Mouse (Mus musculus) cerebellum, adult 18-20 months (tissue): ENCODE data around the gene Scarb2.
A peak's percentile ranks its signal among the peaks of the same experiment; 100 is the strongest.

Experiments used
- DNase-seq, 2 experiments: peaks; one replicate each; pipeline ENCODE4 v3.0.0; 2021

Gene Scarb2

GRCm38 (mm10) chr5:92490779-92491178 lies 15.9 kb downstream of the Scarb2 start:
- DNase-seq: no peak

DNA sequence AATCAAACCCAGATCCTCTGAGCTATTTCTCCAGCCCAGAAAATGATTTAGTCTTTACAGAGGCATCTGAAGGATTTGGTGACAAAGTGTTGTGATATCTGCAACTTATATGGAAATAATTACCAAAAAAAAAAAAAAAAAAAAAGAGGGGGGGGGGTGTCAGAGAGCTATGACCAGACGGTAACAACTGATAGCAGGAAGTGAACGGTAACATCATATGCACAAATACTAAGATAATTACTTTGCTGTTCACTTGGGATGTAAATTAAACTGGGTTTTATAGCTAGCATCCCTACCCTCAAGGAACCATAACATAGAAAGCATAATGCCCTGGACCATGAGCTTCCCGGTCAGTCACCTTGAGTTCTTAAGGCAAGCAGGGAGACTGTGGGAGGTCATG lies 16.3 kb downstream of the Scarb2 start:
- no peak for DNase-seq

DNA sequence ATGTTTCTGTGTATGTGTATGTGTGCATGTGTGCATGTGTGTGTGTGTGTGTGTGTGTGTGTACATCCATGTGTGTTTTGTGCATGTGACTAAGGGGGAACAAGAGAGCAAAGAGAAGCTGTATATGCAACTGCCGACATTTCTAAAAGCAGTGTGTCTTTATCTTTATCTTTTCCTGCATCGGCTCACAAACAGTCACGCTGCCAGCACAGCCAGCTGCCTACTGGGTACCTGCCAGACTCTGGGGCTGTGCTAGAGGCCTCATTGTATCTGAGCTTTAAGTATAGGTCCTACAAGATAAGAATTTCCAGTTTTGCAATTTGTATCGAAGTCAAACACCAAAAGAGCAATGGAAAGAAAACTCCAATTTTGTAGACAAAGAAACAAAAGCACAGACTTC lies 17.1 kb downstream of the Scarb2 start:
- DNase-seq: peak; percentile 41 to 51

DNA sequence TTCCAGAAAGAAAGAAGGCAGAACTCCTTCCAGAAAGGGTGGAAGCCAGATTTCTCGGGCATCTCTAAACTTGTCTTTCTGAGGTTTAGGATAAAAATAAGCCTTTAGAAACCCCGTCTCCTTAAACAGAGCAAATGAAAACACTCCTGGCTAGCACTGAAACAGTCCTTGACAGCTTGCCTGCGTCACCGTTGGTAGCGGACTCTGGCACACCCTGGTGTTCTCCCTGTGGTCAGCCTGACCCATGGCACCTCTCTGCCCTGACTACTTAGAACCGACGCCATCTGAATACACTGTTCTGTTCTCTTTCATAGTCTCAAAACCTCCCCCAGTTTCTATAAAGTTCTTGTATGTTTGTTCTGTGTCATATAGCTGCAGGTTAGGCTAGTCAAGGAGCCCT lies 17.7 kb downstream of the Scarb2 start:
- peak; percentile 28 to 37 for DNase-seq

- no peak for DNase-seq
Measured at GRCm38 (mm10) chr5:92488408-92488807, 18.2 kb downstream of the Scarb2 start.

DNA sequence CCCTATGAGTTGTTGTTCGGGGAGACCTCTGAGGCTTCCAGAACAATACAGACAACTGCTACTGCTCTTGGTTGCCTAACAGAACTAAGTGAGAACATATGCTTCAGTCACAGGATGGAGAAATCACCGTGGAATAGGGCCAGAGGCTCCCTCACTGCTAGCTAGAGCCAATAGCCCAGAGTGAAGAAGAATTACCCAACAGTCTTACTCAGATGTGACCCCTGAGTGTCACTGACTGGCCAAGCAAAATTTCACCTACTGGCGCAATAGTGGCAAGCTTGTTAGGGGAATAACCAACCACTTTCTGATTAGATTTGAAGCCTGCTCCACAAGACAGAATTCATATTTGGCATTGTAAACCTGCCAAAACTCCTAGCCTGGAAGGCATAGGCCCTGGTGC lies 19.9 kb downstream of the Scarb2 start:
- DNase-seq: peak; percentile 34 to 39

DNA sequence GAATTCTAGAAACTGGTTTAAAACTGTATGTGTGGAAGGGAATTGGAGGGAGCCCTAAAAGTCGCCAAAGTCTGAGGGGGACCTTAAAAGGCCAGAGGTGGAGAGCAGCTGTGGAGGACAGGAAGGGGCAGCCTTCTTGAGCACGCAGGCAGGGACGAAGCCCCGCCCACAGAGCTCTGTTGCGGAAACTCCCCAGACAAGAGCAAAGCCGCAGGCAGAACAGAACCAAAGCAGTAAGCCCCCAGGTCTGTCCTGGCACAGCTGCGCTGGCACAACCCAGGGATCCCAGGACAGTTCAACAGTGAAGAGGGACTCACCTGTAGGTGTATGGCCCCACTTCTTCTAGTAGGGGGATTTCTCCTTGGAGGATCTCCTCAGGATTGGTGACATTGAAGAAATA lies 21.8 kb downstream of the Scarb2 start:
- DNase-seq: no peak

- no peak for DNase-seq
Measured at GRCm38 (mm10) chr5:92472863-92473262, 33.8 kb downstream of the Scarb2 start.

DNA sequence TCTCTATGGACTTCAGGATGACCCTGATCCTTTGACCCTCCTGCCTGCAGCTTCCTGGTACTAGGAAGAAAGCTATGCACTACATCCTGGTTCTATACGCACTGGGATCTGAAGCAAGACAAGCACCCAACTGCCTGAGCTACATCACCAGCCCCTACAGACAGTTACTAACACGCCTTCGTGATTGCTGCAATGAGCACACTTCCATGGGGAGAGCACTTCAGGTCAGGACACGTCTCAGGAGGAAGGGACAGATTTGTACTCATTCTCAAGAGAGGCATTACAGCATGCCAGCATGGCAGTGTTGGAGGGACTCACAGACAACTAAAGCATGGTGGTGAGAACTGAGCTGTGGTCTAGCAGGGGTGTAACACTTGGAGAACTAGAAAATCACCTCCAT lies 35.1 kb downstream of the Scarb2 start:
- no peak for DNase-seq

DNA sequence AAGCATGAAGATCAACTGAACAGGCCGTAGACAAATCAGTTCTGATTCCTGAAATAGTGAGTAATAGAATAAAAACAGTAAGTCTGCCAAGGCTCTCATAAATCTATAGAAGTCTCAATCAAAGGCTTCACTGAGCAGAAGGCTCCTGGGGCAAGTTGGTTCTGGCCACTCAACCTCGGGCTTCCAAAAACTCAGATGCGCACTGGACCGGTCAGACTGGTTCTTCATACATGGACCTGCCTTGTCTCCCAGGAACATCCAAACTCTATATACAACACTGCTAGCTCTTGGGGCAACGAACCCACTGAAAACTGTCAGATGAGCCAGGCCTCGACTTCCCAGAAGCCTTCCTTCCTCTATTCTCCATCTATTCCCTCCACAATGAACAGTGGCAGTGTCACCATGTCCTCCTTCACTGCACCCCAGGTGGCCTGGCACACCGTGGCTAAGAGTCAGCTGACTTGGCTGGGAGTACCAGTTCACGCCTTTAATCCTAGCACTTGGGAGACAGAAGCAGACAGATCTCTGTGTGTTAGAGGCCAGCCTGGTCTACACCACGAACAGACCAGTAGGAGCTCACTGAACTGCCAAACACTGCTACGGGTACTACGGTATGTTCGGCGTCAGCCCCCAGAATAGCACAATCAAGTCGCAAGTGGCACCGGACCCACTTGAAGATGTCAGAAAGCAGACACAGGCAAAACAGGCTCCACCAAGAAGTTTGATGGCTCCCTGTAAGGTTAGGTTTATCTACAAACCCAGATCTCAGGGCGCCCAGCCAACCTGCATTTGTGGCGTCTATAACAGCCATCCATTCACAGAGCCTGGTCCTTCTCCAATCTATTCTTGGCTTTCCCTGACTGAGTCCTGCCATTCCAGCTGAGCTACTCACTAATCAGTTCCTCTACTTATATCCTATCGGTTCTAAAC lies 37.2 kb downstream of the Scarb2 start:
- peak; percentile 46 to 56 for DNase-seq

- no peak for DNase-seq
Measured at GRCm38 (mm10) chr5:92468234-92468633, 38.4 kb downstream of the Scarb2 start.

- no peak for DNase-seq
Measured at GRCm38 (mm10) chr5:92467102-92467766, 39.4 kb downstream of the Scarb2 start.

DNA sequence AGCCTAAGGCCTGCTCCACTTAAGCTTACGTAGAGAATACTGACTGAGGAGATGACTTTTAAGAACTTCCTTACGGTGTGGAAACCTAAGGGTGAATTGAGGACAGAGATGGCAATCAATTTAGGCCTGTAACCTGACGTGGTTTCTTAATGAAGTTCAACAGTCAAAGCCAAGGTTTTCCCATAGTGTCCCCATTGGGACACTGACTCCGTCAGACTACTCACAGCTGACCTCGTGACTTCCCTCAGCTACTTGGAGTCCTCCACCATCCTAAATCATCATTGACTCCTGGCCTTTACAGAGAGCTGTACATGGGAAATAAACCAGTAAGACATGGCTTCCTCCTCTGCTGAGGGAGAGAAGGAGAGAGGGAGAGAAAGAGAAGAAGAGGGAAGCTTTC lies 41.1 kb downstream of the Scarb2 start:
- DNase-seq: no peak

- DNase-seq: peak; percentile 70 to 72
Measured at GRCm38 (mm10) chr5:92461321-92461720, 45.3 kb downstream of the Scarb2 start.

DNA sequence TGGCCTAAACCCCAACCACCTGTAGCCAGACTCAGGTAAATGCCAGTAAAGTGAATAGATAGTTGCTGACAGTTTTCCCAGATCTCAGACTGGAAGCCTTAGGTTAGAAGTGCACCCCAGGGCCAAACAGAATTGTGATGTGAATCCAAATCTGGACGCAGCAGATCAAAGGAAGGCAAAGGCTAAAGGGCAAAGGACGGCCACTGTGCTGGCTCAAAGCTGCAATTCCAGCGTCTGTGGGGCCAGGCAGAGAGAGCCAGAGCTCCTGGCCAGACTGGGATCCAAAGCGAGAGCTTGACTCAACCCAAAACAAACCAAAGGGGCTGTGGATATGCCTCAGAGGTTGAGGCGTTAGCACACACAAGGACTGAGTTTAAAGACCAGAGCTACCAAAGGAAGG lies 47.9 kb downstream of the Scarb2 start:
- no peak for DNase-seq

DNA sequence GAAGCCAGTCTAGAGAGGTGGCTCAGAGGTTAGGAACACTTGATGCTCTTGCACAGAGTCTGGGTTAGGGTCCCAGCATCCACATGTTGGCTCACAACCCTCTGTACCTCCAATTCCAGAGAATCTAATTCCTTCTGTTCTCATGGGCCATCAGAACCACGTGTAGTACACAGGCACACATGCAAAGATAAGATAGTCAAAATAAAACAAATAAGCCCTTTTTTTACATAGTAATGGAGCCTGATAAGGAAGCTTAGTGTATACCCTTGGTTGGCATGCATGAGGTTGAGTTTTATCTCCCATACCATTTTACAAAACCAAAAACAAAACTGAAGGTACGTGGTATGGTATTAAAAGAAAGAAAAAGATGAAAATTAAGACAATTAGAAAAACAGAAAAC lies 49.2 kb downstream of the Scarb2 start:
- no peak for DNase-seq

DNA sequence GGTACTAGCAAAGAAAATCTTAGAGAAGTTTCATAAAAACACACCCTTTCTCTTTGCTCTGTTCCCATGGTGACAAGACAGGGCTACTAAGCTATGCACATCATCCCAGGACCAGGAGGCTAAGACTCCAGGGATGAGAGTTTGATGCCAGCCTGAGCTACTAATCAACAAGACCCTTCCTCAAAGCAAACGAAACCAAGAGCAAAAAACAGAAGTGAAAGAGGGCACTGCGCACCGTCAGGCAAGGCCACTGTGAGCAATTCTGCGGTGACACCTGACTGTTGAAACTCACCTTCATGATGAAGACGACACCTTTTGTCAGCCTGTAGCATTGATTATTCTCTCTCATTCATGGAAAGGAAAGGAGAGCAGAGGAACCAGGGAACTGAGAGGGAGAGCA lies 53.8 kb downstream of the Scarb2 start:
- no peak for DNase-seq

GRCm38 (mm10) chr5:92446736-92447135 lies 59.9 kb downstream of the Scarb2 start:
- DNase-seq: no peak

DNA sequence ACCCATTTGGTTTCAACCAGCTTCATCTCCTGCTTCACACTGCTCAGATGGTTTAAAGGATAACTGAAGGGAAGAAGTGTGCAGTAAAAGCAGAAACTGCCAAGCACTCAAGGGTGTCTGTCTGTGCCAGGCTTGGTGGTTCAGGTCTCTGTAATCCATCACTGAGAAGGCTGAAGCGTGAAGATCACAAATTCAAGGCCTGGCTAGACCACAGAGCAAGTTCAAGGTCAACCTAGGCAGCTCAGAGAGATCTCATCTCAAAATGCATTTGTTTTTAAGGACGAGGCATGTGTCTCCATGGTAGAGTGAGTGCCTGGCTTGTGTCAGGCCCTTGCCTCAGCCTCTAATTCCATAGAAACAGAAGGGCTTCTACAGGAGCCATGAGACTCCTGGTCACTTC lies 61.6 kb downstream of the Scarb2 start:
- no peak for DNase-seq

GRCm38 (mm10) chr5:92442914-92443313 lies 63.7 kb downstream of the Scarb2 start:
- DNase-seq: no peak

DNA sequence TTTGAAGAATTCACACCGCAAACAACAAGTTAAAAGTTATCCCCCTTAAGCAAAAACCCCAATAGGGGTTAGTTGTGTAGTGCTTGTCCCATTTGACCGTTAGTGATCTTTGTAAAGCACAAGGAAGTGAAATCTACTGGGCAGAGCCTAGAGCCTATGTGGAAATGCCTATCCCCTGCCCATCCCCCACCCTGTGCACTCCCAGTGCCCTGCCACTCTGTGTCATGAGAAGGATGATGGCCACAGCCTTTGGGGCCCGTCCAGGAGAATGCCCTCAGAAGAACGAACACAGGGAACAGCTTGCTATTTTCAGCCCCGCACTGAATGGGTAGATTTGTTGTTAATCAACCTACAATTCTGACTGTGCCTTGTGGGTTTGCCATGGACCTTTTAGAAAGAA lies 65.1 kb downstream of the Scarb2 start:
- DNase-seq: no peak

DNA sequence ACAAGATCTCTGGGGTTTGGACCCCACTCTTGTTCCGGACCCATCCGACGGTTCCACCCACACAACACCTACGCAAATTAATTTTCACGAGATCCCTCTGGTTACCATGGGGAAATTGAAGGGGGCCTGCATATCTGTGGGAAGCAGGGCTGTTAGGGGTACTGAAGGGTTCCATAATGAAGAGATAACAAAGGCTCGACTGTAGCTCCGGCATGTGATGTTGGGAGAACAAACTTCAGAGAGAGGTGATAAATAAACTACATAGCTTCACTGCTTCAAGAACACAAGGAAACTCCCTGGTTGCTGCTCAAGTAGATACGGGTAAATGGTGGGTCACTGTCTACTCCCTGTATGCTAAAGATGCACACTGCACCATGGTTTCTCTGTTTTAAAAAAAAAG lies 68.1 kb downstream of the Scarb2 start:
- DNase-seq: no peak

DNA sequence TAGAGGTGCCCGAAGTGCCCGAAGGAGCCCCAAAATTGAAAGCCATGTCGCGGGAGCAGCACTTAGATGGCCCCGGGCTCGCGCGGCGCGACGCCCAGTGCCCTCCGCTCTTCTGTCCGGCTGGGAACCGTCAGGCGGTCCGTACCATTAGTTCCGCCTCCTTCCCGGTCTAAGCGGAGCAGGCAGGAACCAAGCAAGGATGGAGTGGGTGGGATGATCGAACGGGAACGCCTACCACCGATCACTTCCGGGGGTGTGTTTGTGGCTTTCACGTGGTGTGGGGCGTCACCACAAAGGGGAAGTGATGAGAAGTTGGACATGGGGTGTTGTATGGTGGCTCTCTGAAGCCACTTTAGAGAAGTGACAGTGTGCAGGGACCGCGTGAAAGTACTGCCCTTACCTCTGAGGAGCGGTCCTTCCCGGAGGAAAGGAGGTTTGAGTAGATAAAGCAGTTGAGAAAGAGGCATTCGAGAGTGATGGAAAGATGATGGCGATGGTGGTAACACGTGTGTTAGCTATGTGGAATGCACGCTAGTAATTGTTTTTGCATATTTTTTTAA lies 71.5 kb downstream of the Scarb2 start, which contains the start of gene Nup54:
Nup54 (minus strand) TSS at position 195 of the 560 bp plus-strand sequence.
- peak; percentile 93 to 97 for DNase-seq

DNA sequence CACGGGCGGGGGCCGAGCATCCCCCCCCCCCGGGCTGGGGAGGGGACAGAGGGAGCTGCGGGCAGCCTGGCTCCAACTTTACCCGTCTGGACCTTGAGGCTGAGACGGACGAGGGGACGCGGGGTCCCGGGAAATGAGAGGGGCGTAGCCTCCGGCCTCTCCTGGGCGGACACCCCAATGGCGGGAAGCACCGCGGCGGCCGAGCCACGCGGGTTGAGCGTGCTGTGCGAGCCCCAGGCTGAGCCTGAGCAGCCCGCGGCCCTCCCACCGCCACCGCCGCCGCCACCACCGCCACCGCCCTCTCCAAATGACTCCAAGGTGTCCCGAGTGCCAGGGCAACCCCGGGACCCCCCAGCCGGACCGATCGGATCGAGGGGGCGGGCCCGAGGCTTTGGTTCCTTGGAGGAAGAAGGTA lies 72.1 kb downstream of the Scarb2 start:
- DNase-seq: no peak
